Mouse (Mus musculus) liver, embryonic 14.5 days (tissue): Measurements from ENCODE around the gene Bcl7b. TPM values are rescaled to one million over a fixed set of nuclear protein-coding genes. Genes with fewer than 3 reads are reported as not detected.

ENCODE experiments used
- ATAC-seq: fragments of 200-750 bp; cut with Nextera tagmentation; 2 replicates; pipeline ENCODE4 v1.8.0; 2017; ENCODE audit warnings: moderate number of reproducible peaks, mild to moderate bottlenecking, moderate library complexity; ENCODE audit not compliant: insufficient read depth
- DNase-seq, 3 experiments: peaks; one replicate each; pipeline ENCODE4 v3.0.0-alpha.2; 2012 to 2013; ENCODE audit warnings: low read depth in 3 of 3, low spot score in 3 of 3
- H3K27ac ChIP-seq: fragments of 300-500 bp; sonication (generic); 2 replicates; pipeline ENCODE4 v1.5.1; 2014; ENCODE audit warnings: moderate library complexity, mild to moderate bottlenecking, control low read depth, inconsistent platforms
- H3K27me3 ChIP-seq: fragments of 300-500 bp; sonication (generic); 2 replicates; pipeline ENCODE4 v1.6.1; 2014; ENCODE audit warnings: mild to moderate bottlenecking, low read length, moderate library complexity; ENCODE audit not compliant: control insufficient read depth, insufficient read depth
- H3K36me3 ChIP-seq: fragments of 300-500 bp; sonication (generic); replicated peaks from 2 replicates; pipeline ENCODE4 v1.6.1; 2014; ENCODE audit warnings: low read depth; ENCODE audit not compliant: control insufficient read depth, insufficient read depth
- H3K4me1 ChIP-seq, 2 experiments: fragments of 200-500 bp in 1 of 2; fragments of 300-500 bp in 1 of 2; sonication (generic) in 1 of 2; replicated peaks; 2 replicates each; pipeline ENCODE4 v1.6.1; 2012 to 2014; ENCODE audit warnings: antibody characterized with exemption in 1 of 2, inconsistent platforms in 1 of 2, low read length in 1 of 2; ENCODE audit not compliant: control insufficient read depth in 2 of 2, insufficient read depth in 2 of 2
- H3K4me2 ChIP-seq: fragments of 300-500 bp; sonication (generic); 2 replicates; pipeline ENCODE4 v1.6.1; 2014; ENCODE audit warnings: low read depth, mild to moderate bottlenecking, control low read depth, moderate library complexity
- H3K4me3 ChIP-seq, 2 experiments: fragments of 200-500 bp in 1 of 2; fragments of 300-500 bp in 1 of 2; sonication (generic) in 1 of 2; 2 replicates each; pipeline ENCODE4 v1.5.1; 2012 to 2014; ENCODE audit warnings: low read depth in 2 of 2, low read length in 2 of 2, mild to moderate bottlenecking in 2 of 2, control low read depth in 1 of 2, inconsistent platforms in 1 of 2, moderate library complexity in 1 of 2; ENCODE audit not compliant: insufficient read depth in 1 of 2
- H3K9ac ChIP-seq: fragments of 300-500 bp; sonication (generic); replicated peaks from 2 replicates; pipeline ENCODE4 v1.6.1; 2014; ENCODE audit warnings: mild to moderate bottlenecking, control low read depth, moderate library complexity
- H3K9me3 ChIP-seq: fragments of 300-500 bp; sonication (generic); 2 replicates; pipeline ENCODE4 v1.6.1; 2016; ENCODE audit warnings: low read length, mixed read lengths; ENCODE audit not compliant: control insufficient read depth
- CTCF ChIP-seq: IDR thresholded peaks from 2 replicates; pipeline ENCODE4 v1.5.1; 2016; ENCODE audit warnings: antibody characterized with exemption, low read depth, control low read depth
- EP300 ChIP-seq: IDR thresholded peaks from 2 replicates; pipeline ENCODE4 v1.6.1; 2016; ENCODE audit warnings: antibody characterized with exemption, low read depth
- WGBS: fragments of 180-500 bp; shearing (Covaris S2); extraction: QIAGEN DNeasy Blood & Tissue Kit; methylation state at CpG from one replicate; pipeline ENCODE4 v1.1.7; 2014; ENCODE audit not compliant: insufficient replicate concordance; 5-methylcytosine and 5-hydroxymethylcytosine counted together
- polyA plus RNA-seq, 2 experiments: library from polyadenylated mRNA; depleted of rRNA in 1 of 2; stranded (reverse) in 1 of 2; unstranded in 1 of 2; fragments of >200 nt; fragmentation: Nextera tagmentation in 1 of 2; extraction: Ambion mirVana in 1 of 2; gene quantifications; 2 replicates each; pipeline versions ENCODE4 v1.2.1 to v1.2.3; 2012 to 2014

The Bcl7b gene
- polyA plus RNA-seq, 2 experiments: 10.0 to 25.6 TPM

- 61% methylated on average over 4 of the region's 4 CpGs for WGBS
- Histone ChIP-seq H3K4me3 (no peak overlapping the region), H3K9me3 (no peaks in the 10 kb centered on the region), H3K27me3 (peaks cover 9% of the 10 kb centered on the region), H3K9ac (no peak overlapping the region), H3K27ac (no peak overlapping the region), H3K4me1 (peaks cover 0 to 4% of the 10 kb centered on the region in 2 experiments; a peak in 1 of 4 replicates), H3K4me2 (no peak overlapping the region), H3K36me3 (no peaks in the 10 kb centered on the region)
- ATAC-seq (no peak), DNase-seq (no peak)
- TF ChIP-seq CTCF: no peak
- no peak for TF ChIP-seq EP300
Observed at GRCm38 (mm10) chr5:135129747-135130146, 38.3 kb upstream of the Bcl7b start.

- Histone ChIP-seq H3K36me3 (no peaks in the 10 kb centered on the region), H3K9me3 (no peaks in the 10 kb centered on the region), H3K4me3 (peak overlapping the region; percentile 20 to 38; a peak in 3 of 4 replicates), H3K27me3 (peaks cover 9% of the 10 kb centered on the region), H3K4me2 (peak overlapping the region; percentile 61), H3K9ac (no peak overlapping the region), H3K4me1 (peaks cover 0 to 4% of the 10 kb centered on the region in 2 experiments; a peak in 1 of 4 replicates), H3K27ac (no peak overlapping the region)
- DNase-seq: peak in 2 of 3 experiments; percentile 44 to 69
- peak; percentile 58 for ATAC-seq
- TF ChIP-seq EP300: no peak
- no peak for TF ChIP-seq CTCF
- 9% methylated on average over 26 of the region's 26 CpGs for WGBS
Observed at GRCm38 (mm10) chr5:135133736-135134405, 34.2 kb upstream of the Bcl7b start.

- Histone ChIP-seq H3K9ac (no peak overlapping the region), H3K27ac (no peak overlapping the region), H3K4me1 (peaks cover 0 to 4% of the 10 kb centered on the region in 2 experiments; a peak in 1 of 4 replicates), H3K9me3 (no peaks in the 10 kb centered on the region), H3K4me2 (peak overlapping the region; percentile 61), H3K27me3 (peaks cover 9% of the 10 kb centered on the region), H3K4me3 (peak overlapping the region; percentile 20 to 38), H3K36me3 (no peaks in the 10 kb centered on the region)
- DNase-seq (no peak), ATAC-seq (0 out of 2 replicates have a peak, but pooled peaks have one; percentile 32)
- TF ChIP-seq CTCF: peak; percentile 75
- no peak for TF ChIP-seq EP300
- WGBS: 6% methylated on average over 8 of the region's 8 CpGs
Observed at GRCm38 (mm10) chr5:135134534-135134933, 33.5 kb upstream of the Bcl7b start.

- Histone ChIP-seq H3K4me1 (peaks cover 0 to 4% of the 10 kb centered on the region in 2 experiments; a peak in 1 of 4 replicates), H3K36me3 (no peaks in the 10 kb centered on the region), H3K27ac (no peak overlapping the region), H3K9ac (no peak overlapping the region), H3K4me3 (no peak overlapping the region), H3K27me3 (no peaks in the 10 kb centered on the region), H3K4me2 (no peak overlapping the region), H3K9me3 (no peaks in the 10 kb centered on the region)
- no peak for ATAC-seq
- 49% methylated on average over 2 of the region's 2 CpGs for WGBS
- no peak for TF ChIP-seq EP300
- no peak for TF ChIP-seq CTCF
- DNase-seq: no peak
Observed at GRCm38 (mm10) chr5:135139881-135140280, 28.2 kb upstream of the Bcl7b start.

- no peak overlapping the region for H3K27ac ChIP-seq
- no peaks in the 10 kb centered on the region for H3K27me3 ChIP-seq
- no peak overlapping the region for H3K4me2 ChIP-seq
- no peak overlapping the region for H3K9ac ChIP-seq
- WGBS: 13% methylated on average over 4 of the region's 4 CpGs
- no peak for ATAC-seq
- H3K4me1 ChIP-seq: peaks cover 8 to 17% of the 10 kb centered on the region in 2 experiments
- no peaks in the 10 kb centered on the region for H3K9me3 ChIP-seq
- TF ChIP-seq CTCF: no peak
- no peak for TF ChIP-seq EP300
- no peak for DNase-seq
- H3K36me3 ChIP-seq: no peaks in the 10 kb centered on the region
- no peak overlapping the region for H3K4me3 ChIP-seq
Observed at GRCm38 (mm10) chr5:135144469-135144868, 23.6 kb upstream of the Bcl7b start.
